Mouse (Mus musculus) cortical plate, adult 2 months (tissue): ENCODE data around the gene Cdca3. TPM values are rescaled to one million over a fixed set of nuclear protein-coding genes. Genes with fewer than 3 reads are reported as not detected.
"Not testable (repeated sequence)": the region's sequence is repeated elsewhere in the genome, so short reads cannot be mapped to it uniquely, and the experiment has no call there.

Source experiments
- H3K27ac ChIP-seq: fragments of 200-500 bp; 2 replicates; pipeline ENCODE4 v1.5.1; 2012; ENCODE audit warnings: low read length, control low read depth, inconsistent platforms; ENCODE audit not compliant: insufficient read depth
- H3K4me1 ChIP-seq: fragments of 200-500 bp; 2 replicates; pipeline ENCODE4 v1.6.1; 2011; ENCODE audit warnings: low read length; ENCODE audit not compliant: control insufficient read depth, insufficient read depth
- H3K4me3 ChIP-seq: fragments of 200-500 bp; 2 replicates; pipeline ENCODE4 v1.5.1; 2011; ENCODE audit warnings: mild to moderate bottlenecking, low read length, control low read depth; ENCODE audit not compliant: insufficient read depth
- CTCF ChIP-seq: fragments of 200-500 bp; IDR thresholded peaks from 2 replicates; pipeline ENCODE4 v1.5.1; 2011; ENCODE audit warnings: mild to moderate bottlenecking, control low read depth, low read length; ENCODE audit not compliant: insufficient read depth; ENCODE audit errors: extremely low read depth
- POLR2A ChIP-seq: fragments of 200-500 bp; IDR thresholded peaks from 2 replicates; pipeline ENCODE4 v1.6.1; 2011; ENCODE audit warnings: mild to moderate bottlenecking, low read length, control low read depth; ENCODE audit not compliant: insufficient read depth; ENCODE audit errors: extremely low read depth
- polyA plus RNA-seq: library from polyadenylated mRNA; depleted of rRNA; stranded (reverse); fragments of >200 nt; gene quantifications from 2 replicates; pipeline ENCODE4 v1.2.3, GENCODE M21; 2012

Gene Cdca3
- polyA plus RNA-seq, 1 experiment, result 2.3 TPM

DNA sequence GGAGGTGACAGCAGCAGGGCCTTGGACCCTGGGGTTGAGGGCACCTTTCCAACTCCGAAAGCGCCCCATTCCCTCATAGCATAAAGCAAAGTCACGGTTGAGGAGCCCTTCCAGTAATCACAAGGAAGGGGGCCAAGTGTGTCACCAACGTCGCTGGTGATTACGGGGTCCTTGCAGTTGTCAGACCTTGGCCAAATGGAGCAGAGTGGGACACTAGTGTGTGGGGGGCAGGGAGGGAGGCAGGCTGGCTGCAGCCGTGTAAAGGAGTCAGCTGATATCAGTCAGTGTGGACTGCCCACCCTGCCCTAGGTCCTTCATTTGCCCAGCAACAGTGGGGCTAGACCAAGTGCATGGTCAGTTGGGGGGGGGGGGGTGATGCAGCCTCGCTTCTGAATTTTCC lies 14.9 kb upstream of the Cdca3 start:
- TF ChIP-seq CTCF (no peak), POLR2A (no peak)
- Histone ChIP-seq H3K27ac (no peak overlapping the region), H3K4me3 (peak overlapping the region; percentile 66; the same call in 1 of the 2 replicates), H3K4me1 (peaks cover 4% of the 10 kb centered on the region)

- peaks cover 4% of the 10 kb centered on the region for H3K4me1 ChIP-seq
- no peak overlapping the region for H3K4me3 ChIP-seq
- no peak for TF ChIP-seq CTCF
- TF ChIP-seq POLR2A, result no peak
- no peak overlapping the region for H3K27ac ChIP-seq
These were observed 14.2 kb upstream of the Cdca3 start for GRCm38 (mm10) chr6:124814858-124815774.

GRCm38 (mm10) chr6:124816611-124817010 lies 12.7 kb upstream of the Cdca3 start:
- H3K4me1 ChIP-seq, result peaks cover 4% of the 10 kb centered on the region
- H3K4me3 ChIP-seq, result no peak overlapping the region
- TF ChIP-seq POLR2A (no peak), CTCF (no peak)
- no peak overlapping the region for H3K27ac ChIP-seq

- Histone ChIP-seq H3K27ac (no peak overlapping the region), H3K4me3 (no peak overlapping the region), H3K4me1 (peaks cover 4% of the 10 kb centered on the region)
- TF ChIP-seq POLR2A, result no peak
- TF ChIP-seq CTCF, result no peak
These were observed 12.2 kb upstream of the Cdca3 start for GRCm38 (mm10) chr6:124817125-124817524.

DNA sequence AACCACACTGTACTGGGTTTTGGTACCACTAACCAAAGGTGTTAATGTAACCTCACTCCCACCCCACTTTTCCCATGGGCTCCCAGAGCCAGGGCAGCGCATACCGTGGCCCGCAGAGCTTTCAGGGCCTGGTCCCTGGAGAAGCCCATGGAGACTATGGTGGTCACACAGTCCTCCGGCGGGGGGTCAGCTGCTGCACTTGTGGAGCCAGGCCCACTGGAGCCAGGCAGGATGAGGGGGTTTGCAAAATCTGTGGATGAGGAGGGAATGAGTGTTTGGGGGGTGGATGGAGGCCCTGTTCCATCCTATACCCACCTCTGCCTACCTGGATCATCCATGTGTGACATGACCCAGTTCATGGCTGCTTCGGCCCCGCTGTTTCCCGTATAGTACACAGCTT lies 11.8 kb upstream of the Cdca3 start:
- TF ChIP-seq POLR2A (no peak), CTCF (no peak)
- H3K4me1 ChIP-seq, result peaks cover 4% of the 10 kb centered on the region
- no peak overlapping the region for H3K27ac ChIP-seq
- no peak overlapping the region for H3K4me3 ChIP-seq

- Histone ChIP-seq H3K4me1 (peaks cover 4% of the 10 kb centered on the region), H3K4me3 (no peak overlapping the region), H3K27ac (no peak overlapping the region)
- no peak for TF ChIP-seq POLR2A
- TF ChIP-seq CTCF, result no peak
These were observed 11.4 kb upstream of the Cdca3 start for GRCm38 (mm10) chr6:124817971-124818370.

GRCm38 (mm10) chr6:124820891-124821290 lies 8.5 kb upstream of the Cdca3 start:
- Histone ChIP-seq H3K27ac (no peak overlapping the region), H3K4me3 (no peak overlapping the region), H3K4me1 (peaks cover 4% of the 10 kb centered on the region)
- TF ChIP-seq CTCF, result no peak
- no peak for TF ChIP-seq POLR2A

DNA sequence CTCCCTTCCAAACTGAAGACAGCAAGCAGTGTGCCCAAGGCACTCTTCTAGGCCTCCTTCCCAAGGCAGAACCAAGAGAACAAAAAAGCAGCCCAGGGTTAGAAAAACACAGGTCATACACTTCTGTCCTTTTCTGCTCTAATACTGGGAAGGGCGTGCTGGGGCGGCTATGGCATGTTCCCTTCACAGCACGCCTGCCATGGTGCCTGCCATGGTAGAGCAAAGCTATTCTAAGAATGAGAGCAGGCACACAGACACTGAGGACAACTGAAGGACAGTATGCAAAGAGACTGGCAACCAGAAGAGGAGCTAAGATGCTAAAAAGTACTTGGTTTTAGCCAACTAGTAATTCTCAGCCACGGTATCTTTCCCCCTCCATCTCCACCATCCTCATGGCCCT lies 7.3 kb upstream of the Cdca3 start:
- Histone ChIP-seq H3K4me3 (no peak overlapping the region), H3K4me1 (peaks cover 4% of the 10 kb centered on the region), H3K27ac (no peak overlapping the region)
- no peak for TF ChIP-seq POLR2A
- no peak for TF ChIP-seq CTCF

DNA sequence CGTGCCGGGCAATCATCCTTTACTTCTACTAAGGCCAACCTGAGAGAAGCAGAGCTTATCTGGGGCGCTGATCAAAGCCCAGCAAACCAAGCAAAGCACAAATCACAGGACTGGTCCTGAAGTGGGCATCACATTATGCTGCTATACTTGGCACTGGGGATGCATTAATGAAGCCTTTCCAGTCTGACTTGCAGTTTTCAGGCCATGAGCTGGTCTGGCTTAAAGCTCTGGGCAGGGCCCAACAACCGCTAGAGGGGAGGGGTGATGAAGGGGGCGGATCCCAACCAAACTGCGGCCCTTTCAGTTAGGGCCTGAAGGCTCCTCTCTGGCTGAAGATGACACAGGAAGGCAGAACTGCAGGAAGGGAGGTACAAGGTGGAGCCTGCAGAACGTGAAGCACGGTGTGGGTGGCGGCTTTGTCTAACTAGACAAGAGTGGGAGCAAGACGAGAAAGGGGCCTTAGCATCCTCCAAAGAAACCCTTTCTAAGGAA lies 1.2 kb upstream of the Cdca3 start:
- Histone ChIP-seq H3K27ac (no peak overlapping the region), H3K4me3 (peak overlapping the region; percentile 53), H3K4me1 (no peaks in the 10 kb centered on the region)
- TF ChIP-seq POLR2A, result no peak

DNA sequence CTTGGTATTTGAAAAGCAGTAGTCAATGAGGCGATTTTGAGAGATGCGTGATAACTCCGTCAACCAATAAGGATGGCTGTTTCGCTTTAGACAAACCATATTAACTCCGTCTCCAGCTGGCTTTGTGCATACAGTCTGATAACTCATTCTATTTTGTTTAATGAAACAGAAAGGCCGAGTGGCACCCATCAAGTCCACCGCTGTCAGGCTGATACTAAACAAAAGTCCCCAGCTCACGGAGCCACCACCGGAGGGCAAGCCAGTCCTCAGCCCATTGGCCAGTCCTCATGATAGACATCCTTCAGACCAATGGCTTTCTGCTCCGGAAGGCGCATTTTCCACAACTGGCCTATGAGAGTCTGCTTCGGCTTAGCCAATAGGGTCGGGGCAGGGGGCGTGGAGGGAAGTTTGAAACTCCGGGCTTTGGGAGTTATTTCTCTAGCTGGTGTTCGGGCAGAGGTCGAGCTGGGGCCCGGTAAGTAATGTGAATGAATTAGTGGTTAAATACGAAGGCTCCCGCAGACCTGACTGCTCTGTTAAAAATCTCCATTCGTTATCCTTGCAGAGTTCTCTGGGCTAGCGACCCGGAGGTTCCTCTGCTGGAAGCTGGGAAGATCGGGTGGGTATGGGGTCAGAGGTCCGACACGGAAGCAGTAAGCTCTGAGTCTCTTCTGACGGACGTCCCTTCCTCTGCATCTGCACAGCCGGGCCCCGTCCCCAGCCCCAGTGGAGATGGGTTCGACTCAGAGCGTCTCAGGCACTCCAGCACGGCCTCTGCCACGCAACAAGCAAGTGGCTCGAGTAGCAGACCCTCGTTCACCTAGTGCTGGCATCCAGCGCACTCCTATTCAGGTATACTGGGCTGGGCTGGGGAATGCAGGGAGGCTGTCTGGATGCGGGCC lies 703 bp downstream of the Cdca3 start:
- peak overlapping the region; percentile 53 for H3K4me3 ChIP-seq
- TF ChIP-seq CTCF (no peak), POLR2A (peak; percentile 80; the same call in 1 of the 2 replicates)
- no peaks in the 10 kb centered on the region for H3K4me1 ChIP-seq
- peak overlapping the region; percentile 24 for H3K27ac ChIP-seq

- not testable (repeated sequence) for H3K4me3 ChIP-seq, H3K4me1 ChIP-seq, H3K27ac ChIP-seq
These were observed 1.9 kb downstream of the Cdca3 start for GRCm38 (mm10) chr6:124831199-124831598.
